Comparison of ENCODE assay signal across 8 mouse cellular contexts in genomic region chr11:58010226-58010781, GRCm38 (mm10). TPM values are rescaled to one million over a fixed set of nuclear protein-coding genes. Genes with fewer than 3 reads are reported as not detected.
A peak's percentile ranks its signal among the peaks of the same experiment; 100 is the strongest.
DNase-seq lines count a peak whose midpoint lies in the region; ATAC-seq lines count a peak whose summit lies in the region.

No protein-coding gene starts in this region.

- H3K9ac ChIP-seq in embryonic facial prominence, embryonic 14.5 days (ENCODE audit: low read depth, low read length): peak overlapping the region; percentile 96
- peak overlapping the region; percentile 98 for H3K9ac ChIP-seq in hindbrain, embryonic 12.5 days
- H3K9ac ChIP-seq in lung, embryonic 16.5 days (ENCODE audit: low read length): peak overlapping the region; percentile 93

- H3K27me3 ChIP-seq in embryonic facial prominence, embryonic 14.5 days (replicated peaks; ENCODE audit: control insufficient read depth, insufficient read depth, low read length): no peaks in the 10 kb centered on the region
- H3K27me3 ChIP-seq in hindbrain, embryonic 12.5 days: no peaks in the 10 kb centered on the region
- H3K27me3 ChIP-seq in lung, embryonic 16.5 days (ENCODE audit: control insufficient read depth, insufficient read depth, low read depth, low read length): no peaks in the 10 kb centered on the region

- H3K4me2 ChIP-seq in embryonic facial prominence, embryonic 14.5 days (ENCODE audit: low read depth, low read length): peak overlapping the region; percentile 59
- H3K4me2 ChIP-seq in hindbrain, embryonic 12.5 days (replicated peaks): peak overlapping the region; percentile 86
- peak overlapping the region; percentile 67 for H3K4me2 ChIP-seq in lung, embryonic 16.5 days (ENCODE audit: low read depth, low read length)

- H3K27ac ChIP-seq in embryonic facial prominence, embryonic 14.5 days (replicated peaks; ENCODE audit: low read depth, low read length): 0 out of 2 replicates have a peak overlapping the region, but pooled peaks have one; percentile 91
- H3K27ac ChIP-seq in hindbrain, embryonic 12.5 days: peak overlapping the region; percentile 23; the same call in 1 of the 2 replicates
- peak overlapping the region; percentile 88 for H3K27ac ChIP-seq in lung, embryonic 16.5 days (ENCODE audit: low read length)

- DNase-seq in 416B (ENCODE audit: low read depth) (peak; percentile 72), MEL-GATA-1-ER (ENCODE audit: extremely low read depth, low read depth) (peak; percentile 42)
- DNase-seq in embryonic facial prominence, embryonic 14.5 days (ENCODE audit: low spot score): no peak
- peak; percentile 14 for DNase-seq in retina, embryonic 14.5 days (ENCODE audit: low spot score)
- DNase-seq in urinary bladder, adult 2 months (ENCODE audit: low spot score): no peak
- DNase-seq in right cerebral cortex, postnatal 36 days (ENCODE audit: low spot score in 2 of 2): no peak

- no peaks in the 10 kb centered on the region for H3K36me3 ChIP-seq in embryonic facial prominence, embryonic 14.5 days (ENCODE audit: control insufficient read depth, insufficient read depth, low read length)
- H3K36me3 ChIP-seq in hindbrain, embryonic 12.5 days: no peaks in the 10 kb centered on the region
- no peaks in the 10 kb centered on the region for H3K36me3 ChIP-seq in lung, embryonic 16.5 days (ENCODE audit: control insufficient read depth, insufficient read depth, low read length)

- H3K9me3 ChIP-seq in embryonic facial prominence, embryonic 14.5 days (ENCODE audit: control insufficient read depth, low read length): no peaks in the 10 kb centered on the region
- H3K9me3 ChIP-seq in hindbrain, embryonic 12.5 days (replicated peaks): no peaks in the 10 kb centered on the region
- H3K9me3 ChIP-seq in lung, embryonic 16.5 days (ENCODE audit: control insufficient read depth, low read length): no peaks in the 10 kb centered on the region

- WGBS in embryonic facial prominence, embryonic 14.5 days: 2% methylated on average over 16 of the region's 16 CpGs
- 2% methylated on average over 16 of the region's 16 CpGs for WGBS in hindbrain, embryonic 12.5 days
- 2% methylated on average over 16 of the region's 16 CpGs for WGBS in lung, embryonic 16.5 days

- peaks cover 11% of the 10 kb centered on the region for H3K4me1 ChIP-seq in embryonic facial prominence, embryonic 14.5 days (ENCODE audit: control insufficient read depth, insufficient read depth, low read length)
- H3K4me1 ChIP-seq in hindbrain, embryonic 12.5 days: peaks cover 28% of the 10 kb centered on the region
- peaks cover 31% of the 10 kb centered on the region for H3K4me1 ChIP-seq in lung, embryonic 16.5 days (replicated peaks; ENCODE audit: control insufficient read depth, insufficient read depth, low read length)

- peak overlapping the region; percentile 97 for H3K4me3 ChIP-seq in embryonic facial prominence, embryonic 14.5 days (ENCODE audit: low read depth, low read length)
- peak overlapping the region; percentile 98 for H3K4me3 ChIP-seq in hindbrain, embryonic 12.5 days
- H3K4me3 ChIP-seq in lung, embryonic 16.5 days (ENCODE audit: low read length): peak overlapping the region; percentile 95

- no peak for ATAC-seq in embryonic facial prominence, embryonic 14.5 days (ENCODE audit: low read depth)
- no peak for ATAC-seq in hindbrain, embryonic 12.5 days (ENCODE audit: low FRiP score)
- ATAC-seq in lung, embryonic 16.5 days (ENCODE audit: low read depth): no peak

RNA-seq across cellular contexts. Expression of gene Larp1, which starts 1.4 kb away (rescaled TPM):
- 19.5 and 21.9 TPM in 2 replicates for polyA plus RNA-seq in embryonic facial prominence, embryonic 14.5 days (2014; fragmentation: Nextera tagmentation; extraction: Ambion mirVana)
- polyA plus RNA-seq in hindbrain, embryonic 12.5 days (2016; fragmentation: Nextera tagmentation; extraction: Ambion mirVana): 18.5 and 19.0 TPM in 2 replicates
- 15.3 and 16.3 TPM in 2 replicates for polyA plus RNA-seq in lung, embryonic 16.5 days (2015; fragmentation: Nextera tagmentation; extraction: Ambion mirVana)
- polyA plus RNA-seq in urinary bladder, adult 2 months (2012; rRNA removed): 31.1 and 42.6 TPM in 2 replicates

Comparison
In these comparisons a context has a peak if more than half of its experiments do, and no peak if none do; other contexts are left out.
1. DNase-seq: peak in 416B (single experiment), MEL-GATA-1-ER (single experiment) and retina, embryonic 14.5 days (single experiment); none in embryonic facial prominence, embryonic 14.5 days (single experiment), urinary bladder, adult 2 months (single experiment) and right cerebral cortex, postnatal 36 days (0 of 2).
2. H3K27ac ChIP-seq: peak in every context shown above with its lines; median percentile 91 in embryonic facial prominence, embryonic 14.5 days; 88 in lung, embryonic 16.5 days; 23 in hindbrain, embryonic 12.5 days.
3. Peak in every context shown above with its lines, with median percentiles within 50 percentile points of each other: H3K4me2 ChIP-seq, H3K4me3 ChIP-seq and H3K9ac ChIP-seq.